Mouse (Mus musculus) lung, postnatal 4 days (tissue): ENCODE data around the gene Fam160a1.

Experiments
- DNase-seq, 2 experiments: peaks; one replicate each; pipeline ENCODE4 v3.0.0; 2021

Fam160a1 gene

GRCm38 (mm10) chr3:85817191-85817590 lies at the start of gene Fam160a1:
Fam160a1 (minus strand) TSS chr3:85817291.
- DNase-seq: no peak

- no peak for DNase-seq
Observed at GRCm38 (mm10) chr3:85863996-85864395, 46.9 kb upstream of the Fam160a1 start.

DNA sequence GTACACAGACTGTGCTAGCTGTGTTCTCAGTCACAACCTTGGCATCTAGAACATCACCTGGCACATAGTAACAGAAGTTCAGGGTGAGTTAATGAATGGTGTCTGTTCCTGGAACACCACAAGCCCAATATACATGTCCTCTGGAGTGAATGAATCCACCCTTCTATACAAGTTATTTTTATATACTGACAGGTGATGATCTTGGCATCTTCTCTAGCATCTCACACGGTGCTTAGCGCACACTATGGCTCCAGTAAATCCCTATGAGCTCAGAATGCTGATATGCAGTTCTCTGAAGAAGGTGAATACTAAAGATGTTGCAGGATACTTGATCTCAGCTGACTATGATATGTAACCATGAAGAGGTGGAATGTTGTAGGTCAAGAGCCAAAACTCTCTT lies 45.8 kb upstream of the Fam160a1 start:
- DNase-seq: no peak

DNA sequence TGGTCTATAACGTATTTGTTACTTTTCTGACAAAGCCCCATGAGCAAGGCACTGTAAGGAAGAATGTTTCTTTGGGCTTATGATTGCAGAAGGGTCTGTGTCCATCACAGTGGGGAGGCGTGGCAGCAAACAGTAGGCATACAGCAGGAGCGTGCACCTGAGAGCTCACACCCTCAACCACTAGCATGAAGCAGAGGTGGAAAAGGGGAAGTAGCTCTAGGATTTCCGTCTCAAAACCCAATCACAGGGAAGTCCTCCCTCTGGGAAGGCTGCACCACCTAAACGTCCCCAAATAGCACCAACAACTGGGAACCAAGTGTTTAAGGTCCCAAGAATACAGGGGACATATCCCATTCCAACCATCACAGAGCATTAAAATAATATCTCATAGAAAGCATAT lies 43.9 kb upstream of the Fam160a1 start:
- no peak for DNase-seq

DNA sequence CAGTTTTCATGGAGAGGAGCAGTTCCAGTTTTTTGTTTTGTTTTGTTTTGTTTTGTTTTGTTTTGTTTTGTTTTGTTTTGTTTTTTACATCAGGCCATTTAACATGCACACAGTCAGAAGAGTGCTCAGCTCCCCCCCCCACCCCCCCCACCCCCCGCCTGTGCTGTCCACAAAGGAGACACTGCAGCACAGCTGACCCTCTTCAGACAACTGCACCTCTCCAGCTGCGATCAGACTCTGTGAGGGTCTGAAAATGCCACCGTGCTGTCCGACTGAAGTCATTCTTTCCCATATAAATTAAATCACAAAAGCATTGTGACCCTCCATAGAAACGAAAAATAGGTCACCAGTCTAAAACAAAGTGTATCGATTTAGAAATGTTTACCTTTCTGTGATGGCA lies 42.2 kb upstream of the Fam160a1 start:
- no peak for DNase-seq

DNA sequence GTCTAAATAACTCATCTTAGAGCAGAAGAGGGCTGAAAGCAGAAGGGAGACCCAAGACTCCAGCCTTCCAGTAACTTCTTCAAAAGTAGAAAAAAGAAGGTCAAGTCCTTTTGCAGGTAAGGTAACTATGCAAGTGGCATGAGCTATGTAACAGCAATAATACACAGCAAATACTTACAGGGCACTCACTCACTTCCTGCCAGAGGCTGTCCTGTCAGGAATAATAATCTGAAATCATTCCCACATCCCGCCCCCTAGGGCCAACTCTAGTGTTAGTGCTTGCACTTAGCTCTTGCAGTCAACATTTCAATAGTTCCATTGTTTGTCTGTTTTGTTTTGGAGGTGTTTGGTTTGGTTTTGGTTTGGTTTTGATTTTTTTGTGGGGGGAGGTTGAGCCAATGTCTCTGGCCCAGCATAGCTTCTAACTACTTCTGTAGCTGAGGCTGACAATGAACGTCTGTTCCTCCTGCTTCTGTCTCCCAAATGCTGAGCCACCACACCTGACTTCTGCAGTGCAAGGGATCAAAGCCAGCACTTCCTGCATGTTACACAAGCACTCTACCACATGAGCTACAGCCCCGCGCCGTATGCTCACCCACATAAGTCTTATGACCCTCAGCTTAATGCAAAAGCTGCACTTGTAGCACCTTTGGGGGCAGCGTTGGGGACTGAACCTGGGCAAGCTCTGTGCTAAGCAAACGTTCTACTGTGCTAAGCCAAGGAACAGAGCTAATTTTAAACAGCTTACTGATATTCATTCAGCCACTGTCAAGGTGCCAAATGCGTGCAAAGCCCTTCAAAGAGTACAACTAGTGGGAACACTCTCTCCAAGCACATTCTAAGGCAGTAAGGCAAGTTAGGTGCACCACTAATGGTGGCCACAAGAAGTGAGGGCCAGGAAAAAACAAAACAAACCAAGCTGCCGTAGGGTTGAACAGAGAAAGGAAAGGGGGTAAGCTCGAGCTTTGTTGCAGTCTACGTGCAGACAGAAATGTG lies 41.3 kb upstream of the Fam160a1 start:
- DNase-seq: peak; percentile 28 to 34

DNA sequence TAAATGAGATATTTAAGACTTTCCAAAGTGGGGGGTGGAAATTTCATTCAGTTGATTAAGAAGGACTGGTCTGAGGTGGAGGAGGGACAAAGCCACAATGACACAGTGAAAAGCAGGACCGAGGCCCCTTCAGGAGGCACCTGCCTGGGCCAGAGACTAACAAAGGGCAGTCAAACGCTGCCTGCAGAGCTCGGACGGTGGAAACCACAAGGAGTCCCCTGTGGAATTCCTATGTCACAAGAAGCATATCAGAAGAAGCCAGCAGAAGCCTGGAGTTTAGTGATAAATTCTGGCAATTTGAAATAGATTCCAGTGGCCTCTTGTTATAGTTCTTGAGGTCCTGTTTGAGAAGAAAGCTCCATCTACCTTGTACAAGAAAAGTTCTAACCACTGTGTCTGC lies 40.0 kb upstream of the Fam160a1 start:
- no peak for DNase-seq

GRCm38 (mm10) chr3:85855947-85856346 lies 38.9 kb upstream of the Fam160a1 start:
- DNase-seq: no peak

DNA sequence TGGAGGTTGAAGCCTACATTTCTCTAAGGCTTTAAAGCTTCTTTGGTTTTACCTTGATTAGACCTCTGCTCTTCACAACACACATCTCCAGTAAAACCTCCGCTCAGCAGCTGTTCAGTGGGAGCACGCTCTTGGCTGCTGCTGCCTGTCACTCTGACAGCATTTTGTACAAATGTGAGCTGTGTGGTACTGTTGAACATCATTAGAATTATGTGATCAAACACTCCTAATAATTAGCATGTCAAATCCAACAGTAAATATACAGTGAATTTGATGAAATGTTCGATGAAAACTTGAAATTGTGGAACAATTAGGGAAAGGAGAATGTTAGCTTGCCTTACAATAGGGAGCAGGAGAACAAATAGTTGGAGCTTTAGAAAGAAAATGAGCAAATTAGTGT lies 38.0 kb upstream of the Fam160a1 start:
- no peak for DNase-seq

DNA sequence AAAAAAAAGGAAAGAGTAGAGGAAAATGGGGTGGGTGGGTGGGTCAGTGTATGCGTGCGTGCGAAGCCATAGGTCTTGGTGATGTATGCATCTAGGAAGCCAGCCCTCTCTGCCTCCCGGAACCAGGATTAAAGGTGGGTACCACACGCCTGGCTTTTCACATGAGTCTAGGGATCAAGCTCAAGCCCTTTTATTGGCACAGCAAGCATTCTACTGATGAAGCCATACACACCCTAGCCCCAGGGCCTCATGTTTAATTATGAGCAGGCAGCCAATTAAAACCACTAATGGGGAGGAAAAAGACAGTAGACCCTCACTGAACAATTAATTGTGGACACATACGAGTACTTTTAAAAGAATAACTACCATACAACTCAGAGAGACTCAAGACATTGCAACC lies 37.1 kb upstream of the Fam160a1 start:
- no peak for DNase-seq

GRCm38 (mm10) chr3:85853715-85854114 lies 36.6 kb upstream of the Fam160a1 start:
- no peak for DNase-seq

DNA sequence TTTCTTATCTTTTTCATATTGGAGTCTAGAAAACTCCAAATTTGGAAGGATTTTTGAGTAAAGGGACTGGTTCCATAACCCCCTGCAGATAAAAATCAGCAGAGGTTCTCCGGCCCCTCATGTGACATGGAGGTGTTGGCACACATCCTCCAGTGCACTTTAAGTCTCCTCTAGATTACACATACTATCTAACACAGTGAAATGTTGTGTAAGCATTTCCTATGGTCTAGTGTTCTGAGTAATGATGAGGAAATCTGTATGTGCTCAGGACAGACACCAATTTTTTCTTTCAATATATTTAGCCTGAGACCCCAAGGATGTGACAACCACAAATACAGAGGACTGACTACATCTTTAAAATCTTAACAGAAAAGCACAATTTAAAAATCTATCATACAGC lies 33.0 kb upstream of the Fam160a1 start:
- no peak for DNase-seq

DNA sequence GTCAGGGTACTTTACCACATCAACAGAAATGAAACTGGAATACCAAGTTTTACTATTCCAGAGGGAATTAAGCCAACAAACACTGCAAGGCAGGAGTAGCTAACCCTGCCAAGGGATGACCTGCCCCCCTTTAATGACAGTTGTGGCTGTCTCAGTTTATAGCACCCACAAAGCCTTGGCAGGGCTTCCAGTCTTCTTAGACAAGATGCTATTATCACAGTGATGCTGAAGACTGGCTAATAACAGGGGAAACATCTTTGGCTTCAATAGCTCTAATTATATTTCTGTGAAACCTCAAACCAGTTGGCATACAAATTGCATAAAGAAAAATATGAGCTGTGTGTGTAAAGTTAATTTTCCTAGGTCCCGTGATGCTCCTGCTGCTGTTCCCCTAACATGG lies 29.2 kb upstream of the Fam160a1 start:
- no peak for DNase-seq

- DNase-seq: no peak
Observed at GRCm38 (mm10) chr3:85845341-85845740, 28.2 kb upstream of the Fam160a1 start.

DNA sequence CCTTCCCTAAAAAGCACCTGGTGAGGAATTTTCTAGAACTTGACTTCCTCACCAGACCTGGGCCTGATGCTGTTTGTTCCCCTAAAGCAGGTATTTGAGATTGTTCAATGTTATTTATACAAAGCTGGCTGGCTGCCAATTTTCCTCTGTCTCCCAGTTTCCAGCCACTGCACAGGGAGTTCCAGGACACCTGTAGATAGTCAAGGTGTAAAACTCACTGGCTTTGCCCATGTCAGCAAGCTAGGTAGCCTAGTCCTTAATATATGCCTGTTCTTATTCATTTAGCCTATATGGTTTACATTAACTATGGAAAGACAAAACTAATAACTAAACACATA lies 25.8 kb upstream of the Fam160a1 start:
- DNase-seq: peak in 1 of 2 experiments; percentile 8

DNA sequence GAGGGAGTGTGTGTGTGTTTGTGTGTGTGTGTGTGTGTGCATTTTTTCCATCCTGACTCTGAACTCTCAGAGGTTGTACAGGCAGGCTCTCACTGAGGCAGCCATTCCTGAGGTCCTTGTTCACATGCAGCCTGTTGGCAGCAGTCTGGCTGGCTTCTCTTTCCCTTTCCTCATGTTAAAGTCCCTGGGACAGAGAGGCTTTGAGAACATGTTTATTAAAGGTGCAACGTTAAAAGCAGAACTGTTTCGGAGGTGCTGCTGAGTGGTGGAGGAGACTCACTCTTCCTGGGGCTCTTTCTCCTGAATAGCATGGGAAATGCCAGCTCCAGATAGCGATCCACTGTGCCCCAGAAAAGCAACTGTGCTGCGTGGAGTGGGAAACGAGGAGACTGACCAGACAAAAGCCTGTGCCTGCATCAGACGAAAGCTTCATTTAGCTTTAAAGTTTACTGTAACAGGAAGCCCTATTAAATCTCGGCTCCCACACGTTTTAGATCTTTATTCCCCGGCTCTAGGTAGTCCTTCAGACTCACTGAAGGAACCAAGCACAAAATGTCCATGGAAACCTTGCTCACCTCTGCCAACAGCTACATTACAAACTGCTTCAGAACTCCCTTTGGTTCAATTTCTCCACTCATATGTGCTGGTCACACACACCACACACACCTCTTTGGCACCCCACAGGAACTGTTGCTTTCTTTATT lies 25.2 kb upstream of the Fam160a1 start:
- DNase-seq: no peak

DNA sequence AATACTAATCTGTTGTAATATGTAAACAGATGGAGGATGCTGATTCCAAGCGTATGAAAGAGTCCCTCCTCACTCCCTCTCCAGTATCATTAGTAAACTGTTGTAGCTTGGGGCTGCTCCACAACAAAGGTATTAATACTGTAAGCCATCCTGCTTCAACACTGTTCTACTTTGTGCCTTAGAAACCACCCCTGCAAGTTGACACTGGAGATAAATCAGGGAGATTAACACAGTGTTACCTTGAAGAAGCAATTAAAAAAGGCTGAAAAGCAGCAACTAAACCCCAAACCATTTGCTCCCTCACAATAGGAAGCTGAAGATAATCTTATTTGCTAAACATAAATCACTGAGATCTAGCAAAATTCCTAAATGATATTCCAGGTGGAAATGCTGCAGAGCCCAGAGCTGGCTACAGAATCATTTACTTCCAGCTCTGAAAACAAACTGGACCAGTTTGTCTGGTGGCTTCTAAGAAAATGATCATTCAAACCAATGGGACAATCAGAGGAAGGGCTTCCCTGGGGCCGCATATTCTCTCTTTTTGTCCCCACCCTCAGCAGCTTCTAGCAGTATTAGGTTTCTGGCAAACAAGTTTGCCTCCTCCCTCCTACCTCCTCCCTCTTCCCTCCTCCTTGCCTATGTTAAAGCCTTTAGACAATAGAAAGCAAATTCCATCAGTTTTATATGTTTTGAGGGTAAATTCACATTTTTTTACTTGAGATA lies 24.5 kb upstream of the Fam160a1 start:
- no peak for DNase-seq

- no peak for DNase-seq
Observed at GRCm38 (mm10) chr3:85833627-85834026, 16.5 kb upstream of the Fam160a1 start.

GRCm38 (mm10) chr3:85832490-85833155 lies 15.5 kb upstream of the Fam160a1 start:
- no peak for DNase-seq

DNA sequence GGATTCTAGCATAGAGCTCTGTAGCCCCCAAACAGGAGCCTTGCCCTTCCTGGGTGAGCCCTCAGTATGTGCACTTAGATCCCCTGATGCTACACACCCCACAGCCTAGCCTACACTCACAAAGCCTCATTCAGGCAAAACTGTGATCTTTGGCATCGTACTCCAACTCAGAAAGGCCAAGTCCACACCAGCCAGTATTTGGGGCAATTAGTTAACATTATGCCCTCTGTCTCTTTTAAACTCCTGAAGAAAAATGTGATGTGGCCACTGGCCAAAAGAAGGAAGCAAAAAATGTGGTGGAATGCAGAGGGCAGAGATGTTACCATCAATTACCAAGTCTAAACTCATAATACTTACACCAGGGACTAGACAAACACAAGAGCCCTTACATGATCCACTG lies 14.7 kb upstream of the Fam160a1 start:
- DNase-seq: no peak

GRCm38 (mm10) chr3:85829047-85829446 lies 12.0 kb upstream of the Fam160a1 start:
- peak; percentile 24 to 46 for DNase-seq

- no peak for DNase-seq
Observed at GRCm38 (mm10) chr3:85827815-85828214, 10.7 kb upstream of the Fam160a1 start.

- no peak for DNase-seq
Observed at GRCm38 (mm10) chr3:85827283-85827682, 10.2 kb upstream of the Fam160a1 start.
